Mouse (Mus musculus) left cerebral cortex, adult 11 months (tissue): ENCODE data around the gene Limk2.

Experiments used
- DNase-seq: peaks from one replicate; pipeline ENCODE4 v3.0.0; 2022; ENCODE audit warnings: low spot score

Limk2 gene

GRCm38 (mm10) chr11:3297871-3298812 is 110.8 kb downstream of the Limk2 start:
- DNase-seq, result no peak

- DNase-seq, result no peak
Measured at GRCm38 (mm10) chr11:3296056-3296455, 112.9 kb downstream of the Limk2 start.

- DNase-seq, result no peak
Measured at GRCm38 (mm10) chr11:3294641-3295040, 114.3 kb downstream of the Limk2 start.
